Mouse (Mus musculus) heart, postnatal 0 days (tissue): ENCODE measurements around the gene Marcks. TPM values are rescaled to one million over a fixed set of nuclear protein-coding genes. Genes with fewer than 3 reads are reported as not detected.

Experiments used
- ATAC-seq: fragments of 200-750 bp; cut with Nextera tagmentation; 2 replicates; pipeline ENCODE4 v1.8.0; 2017; ENCODE audit warnings: low read depth, moderate number of reproducible peaks, moderate library complexity; ENCODE audit not compliant: insufficient read depth
- DNase-seq: peaks from one replicate; pipeline ENCODE4 v3.0.0-alpha.2; 2016; ENCODE audit warnings: low spot score
- H3K27ac ChIP-seq: fragments of 300-500 bp; sonication (generic); 2 replicates; pipeline ENCODE4 v1.5.1; 2014; ENCODE audit warnings: low read depth, mild to moderate bottlenecking
- H3K27me3 ChIP-seq: fragments of 300-500 bp; sonication (generic); 2 replicates; pipeline ENCODE4 v1.6.1; 2014; ENCODE audit warnings: low read length, mixed read lengths; ENCODE audit not compliant: control insufficient read depth, insufficient read depth
- H3K36me3 ChIP-seq: fragments of 300-500 bp; sonication (generic); replicated peaks from 2 replicates; pipeline ENCODE4 v1.6.1; 2014; ENCODE audit warnings: low read length, mixed read lengths; ENCODE audit not compliant: control insufficient read depth, insufficient read depth
- H3K4me1 ChIP-seq: fragments of 300-500 bp; sonication (generic); 2 replicates; pipeline ENCODE4 v1.6.1; 2014; ENCODE audit warnings: antibody characterized with exemption; ENCODE audit not compliant: control insufficient read depth, insufficient read depth
- H3K4me2 ChIP-seq: fragments of 300-500 bp; sonication (generic); 2 replicates; pipeline ENCODE4 v1.6.1; 2014; ENCODE audit warnings: low read depth, mild to moderate bottlenecking, low read length, moderate library complexity
- H3K4me3 ChIP-seq: fragments of 300-500 bp; sonication (generic); 2 replicates; pipeline ENCODE4 v1.5.1; 2014; ENCODE audit warnings: low read depth, low read length
- H3K9ac ChIP-seq: fragments of 300-500 bp; sonication (generic); replicated peaks from 2 replicates; pipeline ENCODE4 v1.6.1; 2014; ENCODE audit warnings: low read depth, low read length, mixed read lengths
- H3K9me3 ChIP-seq: fragments of 300-500 bp; sonication (generic); replicated peaks from 2 replicates; pipeline ENCODE4 v1.6.1; 2016; ENCODE audit warnings: low read length; ENCODE audit not compliant: control insufficient read depth
- CTCF ChIP-seq: IDR thresholded peaks from 2 replicates; pipeline ENCODE4 v1.5.1; 2016; ENCODE audit warnings: antibody characterized with exemption, control low read depth, low read depth
- EP300 ChIP-seq: IDR thresholded peaks from 2 replicates; pipeline ENCODE4 v1.6.1; 2016; ENCODE audit warnings: antibody characterized with exemption, low read depth
- WGBS: fragments of 180-500 bp; shearing (Covaris S2); extraction: QIAGEN DNeasy Blood & Tissue Kit; methylation state at CpG from one replicate; pipeline ENCODE4 v1.1.7; 2014; 5-methylcytosine and 5-hydroxymethylcytosine counted together
- polyA plus RNA-seq: library from polyadenylated mRNA; unstranded; fragments of >200 nt; fragmentation: Nextera tagmentation; extraction: Ambion mirVana; gene quantifications from 2 replicates; pipeline ENCODE4 v1.2.1, GENCODE M21; 2015
- total RNA-seq: library from RNA; depleted of rRNA; stranded (reverse); fragments of >200 nt; gene quantifications from 2 replicates; pipeline ENCODE4 v1.2.3, GENCODE M21; 2014; ENCODE audit warnings: low replicate concordance

Gene Marcks
- total and polyA plus RNA-seq, 2 experiments from 2014 or later, result 38.3 to 56.9 TPM

GRCm38 (mm10) chr10:37170466-37170865 is 31.7 kb upstream of the Marcks start:
- DNase-seq (no peak), ATAC-seq (no peak)
- 64% methylated on average over 4 of the region's 4 CpGs for WGBS
- Histone ChIP-seq H3K4me2 (no peak overlapping the region), H3K27me3 (no peaks in the 10 kb centered on the region), H3K9ac (no peak overlapping the region), H3K36me3 (no peaks in the 10 kb centered on the region), H3K4me1 (no peaks in the 10 kb centered on the region), H3K4me3 (no peak overlapping the region), H3K27ac (no peak overlapping the region), H3K9me3 (no peaks in the 10 kb centered on the region)
- TF ChIP-seq CTCF (no peak), EP300 (no peak)

- ATAC-seq (no peak), DNase-seq (no peak)
- H3K27ac ChIP-seq, result no peak overlapping the region
- no peaks in the 10 kb centered on the region for H3K27me3 ChIP-seq
- TF ChIP-seq EP300 (no peak), CTCF (no peak)
- H3K4me3 ChIP-seq, result no peak overlapping the region
- no peaks in the 10 kb centered on the region for H3K36me3 ChIP-seq
- no peak overlapping the region for H3K9ac ChIP-seq
- no peak overlapping the region for H3K4me2 ChIP-seq
- no peaks in the 10 kb centered on the region for H3K4me1 ChIP-seq
- WGBS, result 84% methylated on average over 2 of the region's 2 CpGs
- H3K9me3 ChIP-seq, result no peaks in the 10 kb centered on the region
Measured at GRCm38 (mm10) chr10:37167527-37167926, 28.8 kb upstream of the Marcks start.

DNA sequence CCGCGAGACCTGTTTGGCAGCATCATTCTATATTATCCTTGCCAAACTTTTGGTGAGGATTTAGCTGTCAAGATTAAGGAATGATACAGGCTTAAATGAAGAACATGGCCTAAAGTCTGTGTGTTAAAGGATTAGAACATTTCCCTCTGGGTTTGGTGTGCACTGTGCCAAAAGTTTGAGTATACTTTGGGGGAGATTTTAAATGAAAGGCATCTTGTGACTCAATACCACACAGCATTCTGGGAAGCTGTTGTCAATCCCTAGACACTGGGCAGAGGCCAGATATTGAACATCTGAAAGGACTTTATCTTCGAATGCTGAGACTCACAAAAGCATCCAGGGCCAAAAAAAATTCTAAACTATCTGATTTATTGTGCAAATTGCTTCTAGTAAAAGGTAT is 21.0 kb upstream of the Marcks start:
- Histone ChIP-seq H3K27ac (no peak overlapping the region), H3K4me1 (no peaks in the 10 kb centered on the region), H3K4me2 (no peak overlapping the region), H3K36me3 (no peaks in the 10 kb centered on the region), H3K4me3 (no peak overlapping the region), H3K27me3 (no peaks in the 10 kb centered on the region), H3K9me3 (no peaks in the 10 kb centered on the region), H3K9ac (no peak overlapping the region)
- TF ChIP-seq CTCF (no peak), EP300 (no peak)
- ATAC-seq (no peak), DNase-seq (no peak)
- 56% methylated on average over 3 of the region's 3 CpGs for WGBS

DNA sequence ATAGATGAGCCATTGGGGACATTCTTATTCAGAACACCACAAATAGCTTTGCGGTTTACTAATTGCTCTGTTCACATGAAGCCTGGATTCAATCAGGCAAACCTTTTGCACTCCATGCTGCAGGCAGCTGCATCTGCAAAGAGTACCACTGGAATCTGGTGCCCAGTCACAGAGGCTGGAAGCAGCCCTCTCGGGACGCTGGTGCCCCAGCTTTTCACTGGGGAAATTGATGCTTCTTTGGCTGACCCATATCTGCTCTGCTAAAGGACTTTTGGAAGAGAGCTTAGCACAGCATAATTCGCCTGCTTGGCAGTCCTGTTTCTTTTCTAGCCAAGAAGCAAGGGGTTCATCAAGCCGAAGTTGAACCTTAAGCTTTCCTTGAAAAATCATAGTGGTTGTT is 18.4 kb upstream of the Marcks start:
- 84% methylated on average over 5 of the region's 5 CpGs for WGBS
- DNase-seq, result no peak

DNA sequence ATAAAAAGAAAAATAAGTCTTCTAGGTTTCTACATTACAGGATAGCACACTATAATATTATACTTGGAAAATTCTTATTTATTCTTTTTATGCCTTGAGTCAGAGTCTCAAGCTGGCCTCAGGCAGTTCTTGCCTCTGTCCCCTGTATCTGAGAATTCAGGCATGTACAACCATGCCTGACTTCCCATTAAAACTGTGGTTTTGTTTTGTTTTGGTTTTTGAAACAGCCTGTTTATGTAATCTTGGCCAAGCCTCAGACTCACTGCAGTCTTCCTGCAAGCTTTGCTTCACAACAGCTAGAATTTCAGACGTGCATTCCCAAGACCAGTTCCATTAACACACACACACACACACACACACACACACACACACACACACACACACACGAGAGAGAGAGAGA is 16.4 kb upstream of the Marcks start:
- WGBS, result 28% methylated on average over 2 of the region's 2 CpGs
- no peaks in the 10 kb centered on the region for H3K27me3 ChIP-seq
- no peak overlapping the region for H3K4me3 ChIP-seq
- no peak for DNase-seq
- H3K27ac ChIP-seq, result no peak overlapping the region
- H3K4me2 ChIP-seq, result no peak overlapping the region
- no peak overlapping the region for H3K9ac ChIP-seq
- no peaks in the 10 kb centered on the region for H3K9me3 ChIP-seq
- ATAC-seq, result no peak
- TF ChIP-seq EP300 (no peak), CTCF (no peak)
- no peaks in the 10 kb centered on the region for H3K36me3 ChIP-seq
- H3K4me1 ChIP-seq, result no peaks in the 10 kb centered on the region

More for the DNA sequence above, 18.4 kb upstream of the Marcks start:
- H3K4me2 ChIP-seq, result no peak overlapping the region
- TF ChIP-seq CTCF (no peak), EP300 (no peak)
- H3K36me3 ChIP-seq, result no peaks in the 10 kb centered on the region
- ATAC-seq, result no peak
- no peak overlapping the region for H3K9ac ChIP-seq
- no peak overlapping the region for H3K27ac ChIP-seq
- no peaks in the 10 kb centered on the region for H3K4me1 ChIP-seq
- H3K4me3 ChIP-seq, result no peak overlapping the region
- no peaks in the 10 kb centered on the region for H3K9me3 ChIP-seq
- H3K27me3 ChIP-seq, result no peaks in the 10 kb centered on the region

GRCm38 (mm10) chr10:37151539-37152271 is 13.0 kb upstream of the Marcks start:
- TF ChIP-seq EP300 (no peak), CTCF (no peak)
- H3K4me2 ChIP-seq, result no peak overlapping the region
- DNase-seq (no peak), ATAC-seq (no peak)
- H3K27ac ChIP-seq, result no peak overlapping the region
- no peaks in the 10 kb centered on the region for H3K36me3 ChIP-seq
- no peaks in the 10 kb centered on the region for H3K27me3 ChIP-seq
- 77% methylated on average over 7 of the region's 7 CpGs for WGBS
- H3K9ac ChIP-seq, result no peak overlapping the region
- no peak overlapping the region for H3K4me3 ChIP-seq
- no peaks in the 10 kb centered on the region for H3K4me1 ChIP-seq
- H3K9me3 ChIP-seq, result no peaks in the 10 kb centered on the region
